Mouse (Mus musculus) myocyte (in vitro differentiated cells): Measurements from ENCODE around the gene Exog.

Experiments
- MAX ChIP-seq: IDR thresholded peaks from one replicate; pipeline ENCODE4 v1.6.1; 2011; ENCODE audit warnings: low read depth, mild to moderate bottlenecking, control low read depth
- MYOG ChIP-seq, 3 experiments: IDR thresholded peaks; one replicate each; pipeline ENCODE4 v1.6.1; 2011; ENCODE audit warnings: control low read depth in 2 of 3, low read depth in 2 of 3, mild to moderate bottlenecking in 2 of 3; ENCODE audit not compliant: insufficient read length in 2 of 3, control insufficient read depth in 1 of 3, insufficient read depth in 1 of 3
- POLR2A ChIP-seq: IDR thresholded peaks from one replicate; pipeline ENCODE4 v1.6.1; 2011; ENCODE audit warnings: low read depth, mild to moderate bottlenecking, control low read depth, moderate library complexity; ENCODE audit not compliant: insufficient read length
- TCF12 ChIP-seq: IDR thresholded peaks from one replicate; pipeline ENCODE4 v1.6.1; 2011; ENCODE audit warnings: mild to moderate bottlenecking, control low read depth; ENCODE audit not compliant: poor library complexity, insufficient read depth, severe bottlenecking
- USF1 ChIP-seq: IDR thresholded peaks from one replicate; pipeline ENCODE4 v1.6.1; 2011; ENCODE audit warnings: low read depth, mild to moderate bottlenecking, control low read depth, moderate library complexity

- TF ChIP-seq POLR2A (no peak), USF1 (no peak), MYOG (IDR thresholded peaks at IDR 0.05; ENCODE audit: control insufficient read depth in 1 of 3, insufficient read depth in 1 of 3, insufficient read length in 2 of 3, low read depth in 2 of 3) (no peak), MAX (no peak), TCF12 (no peak)
These were observed 27.7 kb downstream of the Exog start for GRCm38 (mm10) chr9:119472412-119472918.
